Mouse (Mus musculus): ENCODE measurements around the gene Tef. TPM values are rescaled to one million over a fixed set of nuclear protein-coding genes. Genes with fewer than 3 reads are reported as not detected.

The Tef gene
- total RNA-seq, 4 experiments from 2014 or later, result 227 to 350 (median 284) TPM

Other genes starting within 250 kb of the Tef start
- 10 to 100 TPM; 64.5 to 80.0 (median 74.6) TPM for gene Ep300, start 217.1 kb upstream of the Tef start, total RNA-seq (2022)
- gene L3mbtl2, start 138.5 kb upstream of the Tef start, total RNA-seq (2022), result 10 to 100 TPM; 40.6 to 47.3 (median 43.7) TPM
- gene Chadl, start 105.1 kb upstream of the Tef start, total RNA-seq (2022), result 10 to 100 TPM in 3 of 4 experiments, 1 to 10 TPM in 1; 9.9 to 14.4 (median 10.6) TPM
- gene Zc3h7b, start 57.4 kb upstream of the Tef start, total RNA-seq (2022), result 100 to 1,000 TPM; 123 to 147 (median 135) TPM
- 100 to 1,000 TPM; 157 to 176 (median 168) TPM for gene Rangap1, start 56.9 kb upstream of the Tef start, total RNA-seq (2022)
- gene Tob2, start 56.4 kb downstream of the Tef start, total RNA-seq (2022), result 10 to 100 TPM; 24.8 to 39.6 (median 30.6) TPM
- gene Phf5a, start 69.5 kb downstream of the Tef start, total RNA-seq (2022), result 10 to 100 TPM; 35.7 to 44.3 (median 36.7) TPM
- 100 to 1,000 TPM; 456 to 502 (median 473) TPM for gene Aco2, start 69.9 kb downstream of the Tef start, total RNA-seq (2022)
- gene Polr3h, start 123.8 kb downstream of the Tef start, total RNA-seq (2022), result 10 to 100 TPM; 39.5 to 50.1 (median 47.8) TPM
- 10 to 100 TPM; 63.2 to 67.4 (median 65.9) TPM for gene Csdc2, start 134.3 kb downstream of the Tef start, total RNA-seq (2022)
- gene Pmm1, start 158.5 kb downstream of the Tef start, total RNA-seq (2022), result 100 to 1,000 TPM; 190 to 206 (median 199) TPM
- gene 1700029P11Rik, start 178.1 kb downstream of the Tef start, total RNA-seq (2022), result not detected
- gene Xrcc6, start 185.4 kb downstream of the Tef start, total RNA-seq (2022), result 10 to 100 TPM; 27.4 to 35.4 (median 28.9) TPM
- gene Desi1, start 231.4 kb downstream of the Tef start, total RNA-seq (2022), result 100 to 1,000 TPM in 2 of 4 experiments, 10 to 100 TPM in 2; 90.4 to 112 (median 101) TPM
- 100 to 1,000 TPM in 3 of 4 experiments, 10 to 100 TPM in 1; 98.4 to 120 (median 115) TPM for gene Snu13, start 245.2 kb downstream of the Tef start, total RNA-seq (2022)

All from layer of hippocampus, adult 8-10 months (tissue).